Mouse (Mus musculus): ENCODE measurements around the gene Zpbp2.

DNA sequence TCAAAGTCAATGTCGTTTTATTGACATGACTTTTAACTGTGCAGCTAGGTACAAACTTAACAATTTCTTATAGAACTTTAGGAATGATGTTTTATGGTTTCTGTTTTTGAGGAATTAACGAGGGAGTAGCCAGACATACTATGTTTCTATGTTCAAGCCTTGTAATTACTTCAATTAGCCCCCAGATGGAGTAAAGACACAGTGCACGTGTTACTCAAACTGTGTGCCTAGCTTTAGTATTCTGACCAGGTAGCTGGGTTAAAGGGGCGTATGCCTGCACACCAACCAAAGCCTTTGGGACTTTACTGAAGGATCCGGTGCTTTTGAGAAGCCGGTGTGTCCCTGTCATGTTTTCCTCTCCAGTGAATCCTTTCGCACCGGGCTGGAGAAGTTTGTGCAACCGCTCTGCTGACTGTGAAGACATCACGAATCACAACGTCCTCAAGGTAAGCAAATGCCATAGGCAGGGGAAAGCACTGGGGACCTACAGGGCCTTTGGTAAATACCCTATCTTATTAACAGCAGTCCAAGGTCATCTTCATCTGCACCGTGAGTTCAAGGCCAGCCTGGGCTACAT, 4.3 kb downstream of the Zpbp2 start:
- no peak for TF ChIP-seq POLR2A (IDR thresholded peaks at IDR 0.05; ENCODE audit: insufficient read depth, low read depth, low read length)
- no peak for TF ChIP-seq CTCF (IDR thresholded peaks at IDR 0.05; ENCODE audit: insufficient read depth, low read depth, low read length)
